In genomic region chr12:67059136-67060014, GRCm38 (mm10) we compare ENCODE assay signal across 8 mouse cellular contexts.
DNase-seq lines count a peak whose midpoint lies in the region; ATAC-seq and TF ChIP-seq lines count a peak whose summit lies in the region.

No protein-coding gene starts in this region.

- 0 out of 2 replicates have a peak, but pooled peaks cover 2% of the 10 kb centered on the region for H3K9me3 ChIP-seq in heart, embryonic 10.5 days
- H3K9me3 ChIP-seq in ES-E14 (ENCODE audit: control insufficient read depth, insufficient read depth, low read depth, low read length) = no peaks in the 10 kb centered on the region
- H3K9me3 ChIP-seq in neural tube, embryonic 14.5 days (ENCODE audit: control insufficient read depth, low read length) = peaks cover 10% of the 10 kb centered on the region

- no peak overlapping the region for H3K4me3 ChIP-seq in heart, embryonic 10.5 days
- H3K4me3 ChIP-seq in ES-E14 (ENCODE audit: insufficient read depth in 1 of 2, low read depth in 1 of 2, low read length in 2 of 2, poor library complexity in 1 of 2, severe bottlenecking in 1 of 2) = no peak overlapping the region
- no peak overlapping the region for H3K4me3 ChIP-seq in neural tube, embryonic 14.5 days (ENCODE audit: low read depth, low read length)

- no peaks in the 10 kb centered on the region for H3K27me3 ChIP-seq in heart, embryonic 10.5 days (ENCODE audit: insufficient read depth, poor library complexity, severe bottlenecking)
- H3K27me3 ChIP-seq in neural tube, embryonic 14.5 days (ENCODE audit: control insufficient read depth, insufficient read depth, low read length) = no peaks in the 10 kb centered on the region

- WGBS in heart, embryonic 10.5 days = 51% methylated on average over 19 of the region's 19 CpGs
- 72% methylated on average over 19 of the region's 19 CpGs for WGBS in neural tube, embryonic 14.5 days

- H3K27ac ChIP-seq in heart, embryonic 10.5 days = no peak overlapping the region
- no peak overlapping the region for H3K27ac ChIP-seq in ES-E14 (ENCODE audit: insufficient read depth, low read depth, low read length, poor library complexity, severe bottlenecking)
- H3K27ac ChIP-seq in neural tube, embryonic 14.5 days (ENCODE audit: low read depth, low read length) = no peak overlapping the region

- peak; percentile 94 for ATAC-seq in neural tube, embryonic 14.5 days (ENCODE audit: low read depth)

- H3K9ac ChIP-seq in ES-E14 (ENCODE audit: insufficient read depth, low read depth, low read length, poor library complexity, severe bottlenecking) = no peak overlapping the region
- H3K9ac ChIP-seq in neural tube, embryonic 14.5 days (replicated peaks; ENCODE audit: low read depth, low read length) = no peak overlapping the region

- H3K36me3 ChIP-seq in heart, embryonic 10.5 days = no peaks in the 10 kb centered on the region
- no peaks in the 10 kb centered on the region for H3K36me3 ChIP-seq in ES-E14 (ENCODE audit: control insufficient read depth, insufficient read depth, low read length, poor library complexity, severe bottlenecking)
- H3K36me3 ChIP-seq in neural tube, embryonic 14.5 days (ENCODE audit: control insufficient read depth, insufficient read depth, low read length) = no peaks in the 10 kb centered on the region

- no peak overlapping the region for H3K4me2 ChIP-seq in neural tube, embryonic 14.5 days (ENCODE audit: low read depth, low read length)

- DNase-seq in heart, embryonic 10.5 days (ENCODE audit: low spot score) = peak; percentile 75
- no peak for DNase-seq in heart, postnatal 4 days
- peak; percentile 51 for DNase-seq in ES-E14 (ENCODE audit: low read depth, low spot score)
- DNase-seq in fat pad, adult 2 months (ENCODE audit: extremely low read depth, low read depth, low spot score) = peak; percentile 30
- peak; percentile 8 to 55 for DNase-seq in kidney, postnatal 4 days
- no peak for DNase-seq in ovary, postnatal 36 days (ENCODE audit: low spot score)
- no peak for DNase-seq in lung, postnatal 4 days

- in situ Hi-C loops in ES-E14 (cut with MboI; ENCODE audit: low sequenced_read_pairs in 2 of 2, unreplicated experiment in 2 of 2) = no loop called here

- H3K4me1 ChIP-seq in heart, embryonic 10.5 days = no peaks in the 10 kb centered on the region
- H3K4me1 ChIP-seq in ES-E14 (ENCODE audit: control insufficient read depth in 2 of 2, insufficient read depth in 2 of 2, low read length in 2 of 2, poor library complexity in 1 of 2) = no peaks in the 10 kb centered on the region
- no peaks in the 10 kb centered on the region for H3K4me1 ChIP-seq in neural tube, embryonic 14.5 days (ENCODE audit: control insufficient read depth, insufficient read depth, low read length)

TF ChIP-seq in ES-E14, 5 proteins besides CTCF, POLR2A, EP300 and RAD21:
- TF ChIP-seq ZC3H11A (IDR thresholded peaks at IDR 0.05; ENCODE audit: borderline replicate concordance, low read depth, low read length) (no peak), MAFK (IDR thresholded peaks at IDR 0.05; ENCODE audit: insufficient read depth, low read depth, low read length) (no peak), HCFC1 (IDR thresholded peaks at IDR 0.05; ENCODE audit: borderline replicate concordance, insufficient read depth, low read length) (no peak)

Comparison
In these comparisons a context has a peak if more than half of its experiments do, and no peak if none do; other contexts are left out.
1. DNase-seq: peak in heart, embryonic 10.5 days (single experiment), ES-E14 (single experiment), fat pad, adult 2 months (single experiment) and kidney, postnatal 4 days (2 of 2); none in heart, postnatal 4 days (single experiment), ovary, postnatal 36 days (single experiment) and lung, postnatal 4 days (0 of 2).